Mouse (Mus musculus) thymus, adult 2 months (tissue): ENCODE data around the gene 1700017D01Rik.

Experiments
- CTCF ChIP-seq: fragments of 200-500 bp; IDR thresholded peaks from 2 replicates; pipeline ENCODE4 v1.5.1; 2012; ENCODE audit warnings: mild to moderate bottlenecking, control low read depth, low read length, moderate library complexity, borderline replicate concordance; ENCODE audit not compliant: control insufficient read depth, poor library complexity, insufficient read depth; ENCODE audit errors: extremely low read depth
- POLR2A ChIP-seq: fragments of 200-500 bp; IDR thresholded peaks from 2 replicates; pipeline ENCODE4 v1.6.1; 2012; ENCODE audit warnings: mild to moderate bottlenecking, low read length, control low read depth, moderate library complexity; ENCODE audit not compliant: control insufficient read depth, poor library complexity, insufficient read depth; ENCODE audit errors: extremely low read depth

DNA sequence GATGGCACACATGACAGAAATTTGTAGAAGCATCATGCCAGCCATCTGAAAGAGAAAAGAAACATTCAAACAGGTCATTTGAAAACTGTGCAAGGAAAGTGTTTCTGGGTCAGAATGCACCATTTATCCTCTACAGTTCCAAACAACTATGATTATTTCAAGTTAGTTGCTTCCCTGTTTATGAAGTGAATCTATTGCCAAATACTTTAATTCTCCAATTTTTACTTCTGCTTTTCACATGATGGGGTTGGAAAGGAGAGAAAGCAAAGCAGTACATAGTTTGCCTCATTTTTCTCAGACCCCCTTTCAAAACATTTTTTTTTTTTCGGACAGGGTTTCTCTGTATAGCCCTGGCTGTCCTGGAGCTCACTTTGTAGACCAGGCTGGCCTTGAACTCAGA lies 28.8 kb downstream of the 1700017D01Rik start:
- TF ChIP-seq CTCF (no peak), POLR2A (no peak)
